Mouse (Mus musculus): ENCODE results near the gene Pdx1. TPM values are rescaled to one million over a fixed set of nuclear protein-coding genes. Genes with fewer than 3 reads are reported as not detected.

The Pdx1 gene
- polyA plus RNA-seq, 1 experiment from 2014 or later, result not detected

DNA sequence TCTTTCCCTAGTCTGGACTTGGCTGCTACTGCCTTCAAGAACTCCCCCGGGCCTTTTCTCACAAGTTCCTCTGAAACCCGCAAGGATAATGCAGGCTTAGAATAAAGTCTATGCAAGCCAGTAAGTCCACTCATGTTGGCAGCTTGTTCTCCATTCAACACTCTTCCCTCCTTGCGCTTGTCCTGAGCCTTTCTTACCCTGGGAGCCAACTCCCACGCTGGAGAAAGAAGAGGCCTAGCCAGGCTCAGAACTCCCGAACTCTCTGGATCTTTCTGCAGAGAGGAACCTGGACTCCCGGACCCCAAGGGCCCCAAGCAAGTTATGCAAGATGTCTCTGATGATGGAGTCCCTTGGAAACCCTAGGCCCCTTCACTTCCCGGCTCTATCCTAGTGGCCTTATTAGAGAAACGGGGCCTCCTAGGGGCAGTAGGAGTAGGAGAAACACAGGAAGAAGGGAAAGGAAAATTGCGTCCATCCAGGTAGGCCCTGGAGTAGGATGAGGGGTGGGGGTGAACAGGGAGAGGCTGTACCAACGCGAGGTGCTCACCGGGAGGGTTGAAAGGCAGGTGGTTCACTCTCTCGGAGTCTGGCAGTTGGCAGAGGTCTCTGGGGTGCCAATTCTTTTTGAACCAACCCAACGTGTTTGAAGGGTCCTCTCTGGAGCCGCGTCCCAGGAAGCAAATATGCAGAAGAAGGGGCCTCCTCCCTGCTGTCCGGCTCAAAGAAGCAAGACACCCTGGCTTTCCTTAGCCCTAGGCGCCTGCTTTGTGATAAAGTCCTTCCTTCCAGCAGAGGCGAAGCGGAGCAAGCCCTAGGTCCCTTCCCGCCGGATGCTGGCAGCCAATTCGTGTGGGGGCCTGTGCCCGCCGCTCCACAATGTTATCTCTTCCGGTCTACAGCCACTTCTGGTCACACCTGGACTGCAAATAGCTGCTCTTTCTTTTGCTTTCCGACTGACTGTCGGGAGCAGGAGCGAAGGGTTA is 1.2 kb downstream of the Pdx1 start:
- Histone ChIP-seq H3K36me3 (no peaks in the 10 kb centered on the region), H3K27me3 (ENCODE audit: low read depth, poor library complexity, severe bottlenecking) (peaks cover 100% of the 10 kb centered on the region), H3K4me3 (no peak overlapping the region), H3K27ac (replicated peaks) (no peak overlapping the region), H3K4me1 (peaks cover 7% of the 10 kb centered on the region), H3K9me3 (replicated peaks) (no peaks in the 10 kb centered on the region)
- WGBS, result 1% methylated on average over 29 of the region's 29 CpGs
- peak; percentile 44 for DNase-seq (ENCODE audit: low spot score)

GRCm38 (mm10) chr5:147272046-147272807 is 2.5 kb downstream of the Pdx1 start:
- Histone ChIP-seq H3K4me3 (no peak overlapping the region), H3K27me3 (ENCODE audit: low read depth, poor library complexity, severe bottlenecking) (peaks cover 100% of the 10 kb centered on the region), H3K4me1 (peaks cover 7% of the 10 kb centered on the region), H3K36me3 (no peaks in the 10 kb centered on the region), H3K9me3 (replicated peaks) (no peaks in the 10 kb centered on the region), H3K27ac (replicated peaks) (no peak overlapping the region)
- 1% methylated on average over 12 of the region's 12 CpGs for WGBS
- DNase-seq (ENCODE audit: low spot score), result peak; percentile 33

DNA sequence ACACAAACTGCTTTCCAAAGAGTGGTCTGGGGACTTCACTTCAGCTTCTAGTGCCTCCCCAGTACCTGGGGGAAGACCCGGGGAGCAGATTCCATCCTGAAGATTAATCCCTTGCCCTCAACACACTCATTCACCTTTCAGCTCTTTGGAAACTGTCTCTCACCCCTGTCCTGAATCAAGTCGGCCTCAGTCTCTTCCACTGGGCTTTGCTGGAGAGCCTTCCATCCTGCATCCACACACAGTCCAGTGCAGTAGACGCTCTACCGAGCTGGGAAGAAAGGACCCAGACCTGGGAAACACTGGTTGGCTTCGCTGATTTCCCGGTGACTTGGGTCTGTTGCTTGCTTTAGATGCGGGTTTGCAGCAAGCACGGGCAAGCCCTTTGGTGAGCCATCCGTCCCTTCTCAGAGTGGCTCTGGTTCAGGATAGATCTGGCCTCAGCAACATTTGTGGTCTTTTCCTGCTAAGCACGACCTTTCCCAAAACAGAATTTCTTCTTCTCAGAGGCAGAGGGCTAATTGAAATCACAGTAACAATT is 3.1 kb downstream of the Pdx1 start:
- Histone ChIP-seq H3K36me3 (no peaks in the 10 kb centered on the region), H3K27me3 (ENCODE audit: low read depth, poor library complexity, severe bottlenecking) (peaks cover 100% of the 10 kb centered on the region), H3K4me3 (no peak overlapping the region), H3K9me3 (replicated peaks) (no peaks in the 10 kb centered on the region), H3K27ac (replicated peaks) (no peak overlapping the region), H3K4me1 (peaks cover 7% of the 10 kb centered on the region)
- peak; percentile 56 for DNase-seq (ENCODE audit: low spot score)
- WGBS, result under 1% methylated on average over 10 of the region's 10 CpGs

GRCm38 (mm10) chr5:147274174-147275141 is 4.7 kb downstream of the Pdx1 start:
- H3K27ac ChIP-seq (replicated peaks), result no peak overlapping the region
- peaks cover 100% of the 10 kb centered on the region for H3K27me3 ChIP-seq (ENCODE audit: low read depth, poor library complexity, severe bottlenecking)
- no peaks in the 10 kb centered on the region for H3K9me3 ChIP-seq (replicated peaks)
- under 1% methylated on average over 48 of the region's 48 CpGs for WGBS
- H3K4me3 ChIP-seq, result no peak overlapping the region
- DNase-seq (ENCODE audit: low spot score), result peak; percentile 59
- peaks cover 7% of the 10 kb centered on the region for H3K4me1 ChIP-seq
- H3K36me3 ChIP-seq, result no peaks in the 10 kb centered on the region

- 13% methylated on average over 3 of the region's 3 CpGs for WGBS
- no peaks in the 10 kb centered on the region for H3K9me3 ChIP-seq (replicated peaks)
- no peak overlapping the region for H3K4me3 ChIP-seq
- no peaks in the 10 kb centered on the region for H3K36me3 ChIP-seq
- H3K4me1 ChIP-seq, result no peaks in the 10 kb centered on the region; the same call in 1 of the 2 replicates
- DNase-seq (ENCODE audit: low spot score), result no peak
- no peak overlapping the region for H3K27ac ChIP-seq (replicated peaks)
- H3K27me3 ChIP-seq (ENCODE audit: low read depth, poor library complexity, severe bottlenecking), result peaks cover 100% of the 10 kb centered on the region
These were observed 6.0 kb downstream of the Pdx1 start for GRCm38 (mm10) chr5:147275761-147276160.

DNA sequence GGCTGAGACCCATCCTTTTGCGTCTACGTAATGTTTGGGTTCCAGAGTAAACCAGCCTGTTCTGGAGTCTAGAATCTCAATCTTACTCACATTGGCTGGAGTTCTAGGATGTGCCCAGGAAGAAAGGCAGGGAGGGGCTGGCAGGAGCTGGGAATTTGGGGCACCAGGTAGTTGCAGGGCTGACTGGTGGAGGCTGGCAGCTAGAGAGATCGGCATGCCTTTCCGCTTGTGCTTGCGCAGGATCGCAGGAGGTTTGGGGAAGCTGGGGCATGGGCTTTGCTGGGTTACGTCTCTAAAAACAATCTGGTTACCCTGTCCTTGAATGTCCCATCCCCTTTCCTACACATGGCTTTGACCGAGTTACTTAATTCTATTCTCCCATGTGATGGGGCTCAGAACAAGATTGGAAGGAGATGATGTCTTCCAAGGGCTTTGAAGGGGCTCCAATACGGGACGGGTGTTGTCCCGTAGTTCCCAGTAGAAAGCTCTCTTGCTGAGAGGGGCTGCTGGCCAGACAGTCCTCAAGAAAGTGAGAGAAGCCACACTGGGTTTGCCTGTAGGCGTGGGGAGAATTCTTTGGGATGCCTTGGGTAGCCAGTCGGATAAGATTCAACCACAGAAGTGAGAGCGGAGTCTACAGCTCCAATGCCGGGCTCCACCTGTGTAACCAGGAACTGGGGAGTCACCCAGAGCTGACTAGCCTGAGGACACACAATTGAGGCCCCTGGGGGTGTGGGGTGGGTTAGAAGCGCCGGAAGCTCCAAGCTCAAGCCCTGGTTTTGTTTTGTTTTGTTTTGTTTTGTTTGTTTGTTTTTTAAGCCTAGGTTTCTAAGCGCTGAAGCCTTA is 7.2 kb downstream of the Pdx1 start:
- no peaks in the 10 kb centered on the region for H3K9me3 ChIP-seq (replicated peaks)
- no peak for DNase-seq (ENCODE audit: low spot score)
- H3K36me3 ChIP-seq, result no peaks in the 10 kb centered on the region
- H3K4me1 ChIP-seq, result no peaks in the 10 kb centered on the region
- no peak overlapping the region for H3K4me3 ChIP-seq
- no peak overlapping the region for H3K27ac ChIP-seq (replicated peaks)
- peaks cover 100% of the 10 kb centered on the region for H3K27me3 ChIP-seq (ENCODE audit: low read depth, poor library complexity, severe bottlenecking)
- 1% methylated on average over 18 of the region's 18 CpGs for WGBS

GRCm38 (mm10) chr5:147277547-147277925 is 7.8 kb downstream of the Pdx1 start:
- H3K27me3 ChIP-seq (ENCODE audit: low read depth, poor library complexity, severe bottlenecking), result peaks cover 100% of the 10 kb centered on the region
- WGBS, result under 1% methylated on average over 13 of the region's 13 CpGs
- H3K36me3 ChIP-seq, result no peaks in the 10 kb centered on the region
- no peak for DNase-seq (ENCODE audit: low spot score)
- H3K9me3 ChIP-seq (replicated peaks), result no peaks in the 10 kb centered on the region
- H3K4me1 ChIP-seq, result no peaks in the 10 kb centered on the region
- H3K4me3 ChIP-seq, result no peak overlapping the region
- no peak overlapping the region for H3K27ac ChIP-seq (replicated peaks)

GRCm38 (mm10) chr5:147284365-147284764 is 14.6 kb downstream of the Pdx1 start:
- Histone ChIP-seq H3K27ac (replicated peaks) (no peak overlapping the region), H3K4me1 (no peaks in the 10 kb centered on the region), H3K9me3 (replicated peaks) (no peaks in the 10 kb centered on the region), H3K36me3 (no peaks in the 10 kb centered on the region), H3K4me3 (no peak overlapping the region), H3K27me3 (ENCODE audit: low read depth, poor library complexity, severe bottlenecking) (peaks cover 75% of the 10 kb centered on the region)
- 76% methylated on average over 4 of the region's 4 CpGs for WGBS
- no peak for DNase-seq (ENCODE audit: low spot score)

DNA sequence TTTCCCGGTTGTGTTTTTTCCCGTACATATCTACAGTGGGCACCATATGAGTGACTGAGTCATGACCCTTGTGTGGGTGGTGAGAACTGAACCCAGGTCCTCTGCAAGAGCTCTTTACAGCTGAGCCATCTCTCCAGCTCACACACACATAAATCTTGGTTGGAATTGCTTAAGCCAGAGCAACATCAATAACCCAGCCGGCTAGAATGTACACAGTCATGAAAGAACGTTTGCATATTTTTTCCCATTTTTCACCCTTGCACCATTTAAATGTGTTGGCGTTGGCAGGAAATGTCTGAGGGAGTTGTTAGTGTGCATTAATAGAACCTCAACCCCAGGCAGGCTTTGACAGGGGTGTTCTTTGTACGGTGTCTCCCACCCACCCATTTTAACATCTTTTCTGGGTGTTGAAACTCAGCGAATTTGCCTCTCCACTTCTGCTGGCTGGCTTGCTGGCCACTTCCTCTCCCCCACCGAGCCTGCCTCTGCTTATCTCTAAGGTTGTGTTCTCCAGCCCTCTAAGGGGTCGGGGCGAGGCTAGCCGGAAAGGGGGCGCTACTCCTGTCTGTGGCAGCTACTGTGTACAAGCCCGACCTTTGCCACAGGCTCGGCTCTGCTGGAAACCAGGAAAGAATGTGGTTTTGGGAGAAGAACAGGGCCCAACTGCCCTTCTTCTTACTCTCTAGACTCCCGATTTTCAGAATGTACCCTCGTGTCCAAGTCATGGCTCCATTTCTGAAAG is 22.2 kb downstream of the Pdx1 start:
- H3K27me3 ChIP-seq (ENCODE audit: low read depth, poor library complexity, severe bottlenecking), result peaks cover 88% of the 10 kb centered on the region
- DNase-seq (ENCODE audit: low spot score), result no peak

GRCm38 (mm10) chr5:147292506-147293120 is 22.9 kb downstream of the Pdx1 start:
- Histone ChIP-seq H3K27me3 (ENCODE audit: low read depth, poor library complexity, severe bottlenecking) (peaks cover 88% of the 10 kb centered on the region), H3K4me3 (no peak overlapping the region), H3K27ac (replicated peaks) (no peak overlapping the region), H3K36me3 (no peaks in the 10 kb centered on the region), H3K4me1 (peaks cover 5% of the 10 kb centered on the region; the same call in 1 of the 2 replicates), H3K9me3 (replicated peaks) (no peaks in the 10 kb centered on the region)
- no peak for DNase-seq (ENCODE audit: low spot score)
- 49% methylated on average over 13 of the region's 13 CpGs for WGBS

More for the DNA sequence above, 22.2 kb downstream of the Pdx1 start:
- H3K9me3 ChIP-seq (replicated peaks), result no peaks in the 10 kb centered on the region
- H3K4me1 ChIP-seq, result peaks cover 5% of the 10 kb centered on the region; the same call in 1 of the 2 replicates
- H3K4me3 ChIP-seq, result no peak overlapping the region
- no peak overlapping the region for H3K27ac ChIP-seq (replicated peaks)
- 41% methylated on average over 16 of the region's 16 CpGs for WGBS
- H3K36me3 ChIP-seq, result no peaks in the 10 kb centered on the region
